Mouse (Mus musculus) ES-E14 (cell line): ENCODE results near the gene Rufy1. TPM values are rescaled to one million over a fixed set of nuclear protein-coding genes. Genes with fewer than 3 reads are reported as not detected.
A peak's percentile ranks its signal among the peaks of the same experiment; 100 is the strongest.

Source experiments
- DNase-seq: peaks from one replicate; pipeline ENCODE4 v3.0.0-alpha.2; 2013; ENCODE audit warnings: low read depth, low spot score
- H3K27ac ChIP-seq: 2 replicates; pipeline ENCODE4 v1.5.1; 2012; ENCODE audit warnings: low read depth, mild to moderate bottlenecking, low read length, moderate library complexity, mixed read lengths; ENCODE audit not compliant: poor library complexity, insufficient read depth, severe bottlenecking
- H3K36me3 ChIP-seq: 2 replicates; pipeline ENCODE4 v1.6.1; 2012; ENCODE audit warnings: mild to moderate bottlenecking, low read length, moderate library complexity, mixed read lengths; ENCODE audit not compliant: control insufficient read depth, poor library complexity, insufficient read depth, severe bottlenecking
- H3K4me1 ChIP-seq, 2 experiments: fragments of 150-350 bp in 1 of 2; sonication (generic) in 1 of 2; 2 replicates each; pipeline ENCODE4 v1.6.1; 2012; ENCODE audit warnings: low read length in 2 of 2, mild to moderate bottlenecking in 1 of 2, mixed read lengths in 1 of 2; ENCODE audit not compliant: control insufficient read depth in 2 of 2, insufficient read depth in 2 of 2, poor library complexity in 1 of 2
- H3K4me3 ChIP-seq, 2 experiments: fragments of 150-350 bp in 1 of 2; sonication (generic) in 1 of 2; 2 replicates each; pipeline ENCODE4 v1.5.1; 2012; ENCODE audit warnings: low read length in 2 of 2, low read depth in 1 of 2, mild to moderate bottlenecking in 1 of 2, mixed read lengths in 1 of 2; ENCODE audit not compliant: insufficient read depth in 1 of 2, poor library complexity in 1 of 2, severe bottlenecking in 1 of 2
- H3K9ac ChIP-seq: 2 replicates; pipeline ENCODE4 v1.6.1; 2012; ENCODE audit warnings: low read depth, mild to moderate bottlenecking, low read length, mixed read lengths; ENCODE audit not compliant: poor library complexity, insufficient read depth, severe bottlenecking
- H3K9me3 ChIP-seq: fragments of 150-350 bp; sonication (generic); 2 replicates; pipeline ENCODE4 v1.6.1; 2012; ENCODE audit warnings: low read depth, mild to moderate bottlenecking, low read length; ENCODE audit not compliant: control insufficient read depth, insufficient read depth
- CHD2 ChIP-seq: IDR thresholded peaks from 2 replicates; pipeline ENCODE4 v1.6.1; 2014; ENCODE audit warnings: mild to moderate bottlenecking, low read depth, low read length, inconsistent platforms
- HCFC1 ChIP-seq: IDR thresholded peaks from 2 replicates; pipeline ENCODE4 v1.6.1; 2012; ENCODE audit warnings: low read length, inconsistent platforms, borderline replicate concordance; ENCODE audit not compliant: insufficient read depth
- MAFK ChIP-seq: IDR thresholded peaks from 2 replicates; pipeline ENCODE4 v1.6.1; 2014; ENCODE audit warnings: mild to moderate bottlenecking, low read depth, low read length, inconsistent platforms; ENCODE audit not compliant: insufficient read depth
- ZC3H11A ChIP-seq: IDR thresholded peaks from 2 replicates; pipeline ENCODE4 v1.6.1; 2012; ENCODE audit warnings: low read depth, mild to moderate bottlenecking, inconsistent platforms, low read length, borderline replicate concordance
- ZNF384 ChIP-seq: IDR thresholded peaks from 2 replicates; pipeline ENCODE4 v1.6.1; 2012; ENCODE audit warnings: low read depth, low read length, inconsistent platforms
- in situ Hi-C, 2 experiments: fragments of 600-800 bp; cut with MboI; formaldehyde crosslinking; loops; one replicate each; pipeline ENCODE4 v1.15.1; 2025; ENCODE audit warnings: low sequenced_read_pairs in 2 of 2, inconsistent platforms in 1 of 2; ENCODE audit not compliant: unreplicated experiment in 2 of 2
- total RNA-seq: library from RNA; depleted of rRNA; stranded (reverse); fragments of 300-350 nt; gene quantifications from 2 replicates; pipeline ENCODE4 v1.2.3, GENCODE M21; 2012; rRNA removed

Gene Rufy1
- 11.2 and 13.1 TPM in 2 replicates for total RNA-seq

DNA sequence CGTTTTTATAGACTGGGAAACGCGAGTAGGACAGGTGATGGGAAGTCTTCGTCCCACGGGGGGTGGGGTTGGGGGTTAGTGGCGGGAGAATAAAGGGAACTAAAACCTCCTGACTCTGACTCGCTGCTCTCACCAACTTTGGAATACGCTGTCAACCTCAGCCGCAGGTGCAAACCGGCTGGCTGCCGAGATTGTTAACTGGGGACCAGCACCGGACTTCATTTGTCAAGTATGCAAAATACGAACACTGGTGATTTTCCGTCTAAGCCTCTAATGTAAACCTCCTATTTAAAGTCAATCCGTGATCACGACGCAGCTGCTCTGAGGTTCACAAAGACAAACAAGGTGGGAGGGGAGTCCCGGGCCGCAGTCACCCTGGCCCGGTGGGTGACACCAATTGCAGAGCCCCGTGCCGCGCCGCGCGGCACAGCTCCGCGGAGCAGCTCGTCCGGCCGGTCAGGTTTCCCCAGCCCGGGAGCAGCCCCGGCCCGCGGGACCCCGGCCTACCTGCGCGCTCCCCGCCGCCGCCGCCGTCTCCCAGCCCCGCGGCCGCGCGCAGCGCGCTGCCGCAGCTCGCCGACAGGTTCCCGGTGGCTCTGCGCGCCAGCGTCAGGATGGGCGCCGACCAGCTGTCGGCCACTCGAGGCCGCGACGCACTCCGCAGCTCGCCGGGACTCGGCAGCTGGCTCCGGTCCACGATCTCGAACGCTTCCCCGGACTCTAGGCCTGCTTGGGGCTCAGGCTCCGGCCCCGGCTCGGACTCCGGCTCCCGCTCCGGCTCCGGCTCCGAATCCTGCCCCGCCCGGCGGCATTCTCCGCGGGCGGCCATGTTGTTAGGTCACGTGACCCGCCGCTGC is at the start of gene Rufy1:
Rufy1 (minus strand) TSS at position 849 of the 857 bp plus-strand sequence.
- H3K9me3 ChIP-seq: no peaks in the 10 kb centered on the region
- H3K9ac ChIP-seq: peak within 1 kb of the TSS; percentile 87
- peak; percentile 54 for DNase-seq
- in situ Hi-C loops: no loop called here
- H3K36me3 ChIP-seq: no peaks in the 10 kb centered on the region
- peaks cover 4 to 8% of the 10 kb centered on the region in 2 experiments for H3K4me1 ChIP-seq
- TF ChIP-seq MAFK (no peak), CHD2 (no peak), HCFC1 (no peak), ZC3H11A (no peak), ZNF384 (no peak)
- H3K27ac ChIP-seq: peak within 1 kb of the TSS; percentile 56
- peak within 1 kb of the TSS; percentile 78 to 79 for H3K4me3 ChIP-seq

DNA sequence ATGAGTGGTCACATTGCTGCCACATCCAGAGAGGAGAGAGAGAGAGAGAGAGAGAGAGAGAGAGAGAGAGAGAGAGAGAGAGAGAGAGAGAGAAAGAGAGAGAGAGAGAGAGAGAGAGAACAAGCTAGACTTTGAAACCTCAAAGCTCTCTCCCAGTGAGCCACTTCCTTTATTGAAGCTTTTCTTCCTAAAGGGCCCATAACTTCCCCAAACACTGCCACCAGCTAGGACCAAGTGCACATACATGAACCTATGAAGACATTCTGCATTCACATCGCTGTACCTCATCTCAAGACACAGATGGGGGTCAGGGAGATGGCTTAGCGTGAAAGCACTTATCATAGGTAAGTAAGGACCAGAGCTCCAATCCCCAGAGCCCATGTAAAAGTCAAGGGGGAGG is 47.1 kb upstream of the Rufy1 start:
- Histone ChIP-seq H3K27ac (no peak overlapping the region), H3K9ac (no peak overlapping the region)

DNA sequence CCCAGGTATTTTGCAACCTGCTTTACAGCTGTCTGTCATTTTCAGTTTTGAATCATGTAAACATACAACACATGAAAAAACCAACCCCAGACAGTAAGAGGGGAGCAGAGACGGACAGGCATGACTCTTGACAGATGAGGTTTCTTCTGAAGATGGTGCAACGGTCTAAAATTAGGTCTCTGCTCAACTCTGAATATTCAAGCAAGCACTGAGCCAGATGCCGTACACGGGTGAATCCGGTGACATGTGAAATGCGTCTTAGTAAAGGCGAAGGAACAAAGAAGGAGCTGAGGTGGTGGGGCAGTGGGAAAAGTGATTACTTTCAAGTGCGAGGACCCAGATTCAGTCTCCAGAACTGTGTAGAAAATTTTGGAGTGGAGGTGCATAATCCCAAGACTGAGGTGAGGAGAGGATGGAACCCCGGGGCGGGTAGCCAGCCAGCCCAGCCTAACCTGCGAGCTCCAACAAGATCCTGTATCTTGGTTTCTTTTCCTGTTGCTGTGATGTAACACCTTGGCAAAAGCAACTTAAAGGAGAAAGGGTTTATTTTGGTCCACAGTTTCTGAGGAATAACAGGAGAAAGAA is 46.7 kb upstream of the Rufy1 start:
- no peak overlapping the region for H3K9ac ChIP-seq
- TF ChIP-seq CHD2 (no peak), ZNF384 (no peak), MAFK (no peak), HCFC1 (no peak), ZC3H11A (no peak)
- no peaks in the 10 kb centered on the region for H3K9me3 ChIP-seq
- no peaks in the 10 kb centered on the region for H3K4me1 ChIP-seq
- H3K27ac ChIP-seq: no peak overlapping the region
- no peaks in the 10 kb centered on the region for H3K36me3 ChIP-seq
- H3K4me3 ChIP-seq: no peak overlapping the region
- DNase-seq: no peak
- in situ Hi-C loops: no loop called here

More for the DNA sequence above, 47.1 kb upstream of the Rufy1 start:
- in situ Hi-C loops: no loop called here
- no peak for TF ChIP-seq ZNF384
- TF ChIP-seq HCFC1: no peak
- TF ChIP-seq ZC3H11A: no peak
- TF ChIP-seq MAFK: no peak
- TF ChIP-seq CHD2: no peak
- Histone ChIP-seq H3K4me1 (no peaks in the 10 kb centered on the region), H3K4me3 (no peak overlapping the region), H3K9me3 (no peaks in the 10 kb centered on the region), H3K36me3 (no peaks in the 10 kb centered on the region)
- no peak for DNase-seq

DNA sequence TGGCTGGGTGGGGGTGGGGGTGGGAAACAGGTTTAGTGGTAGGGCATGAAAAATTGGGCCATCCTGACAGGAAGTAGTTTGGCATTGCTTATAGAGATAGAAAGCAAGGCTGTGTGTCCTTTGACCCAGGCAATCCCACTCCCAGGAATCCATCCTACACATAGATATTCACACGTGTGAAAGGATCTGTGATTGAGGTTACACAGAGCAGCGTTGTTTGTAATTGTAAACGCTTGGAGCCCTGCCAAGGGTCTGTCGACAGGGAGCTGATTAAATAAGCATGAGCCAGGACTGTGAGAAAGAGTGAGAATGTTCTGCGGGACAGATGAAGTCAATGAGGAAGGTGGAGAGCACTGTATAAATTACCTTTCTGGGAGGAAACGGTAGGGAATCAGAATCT is 46.0 kb upstream of the Rufy1 start:
- Histone ChIP-seq H3K4me1 (no peaks in the 10 kb centered on the region), H3K9me3 (no peaks in the 10 kb centered on the region), H3K27ac (no peak overlapping the region), H3K4me3 (no peak overlapping the region), H3K9ac (no peak overlapping the region), H3K36me3 (no peaks in the 10 kb centered on the region)
- in situ Hi-C loops: no loop called here
- TF ChIP-seq ZC3H11A (no peak), MAFK (no peak)
- DNase-seq: no peak

DNA sequence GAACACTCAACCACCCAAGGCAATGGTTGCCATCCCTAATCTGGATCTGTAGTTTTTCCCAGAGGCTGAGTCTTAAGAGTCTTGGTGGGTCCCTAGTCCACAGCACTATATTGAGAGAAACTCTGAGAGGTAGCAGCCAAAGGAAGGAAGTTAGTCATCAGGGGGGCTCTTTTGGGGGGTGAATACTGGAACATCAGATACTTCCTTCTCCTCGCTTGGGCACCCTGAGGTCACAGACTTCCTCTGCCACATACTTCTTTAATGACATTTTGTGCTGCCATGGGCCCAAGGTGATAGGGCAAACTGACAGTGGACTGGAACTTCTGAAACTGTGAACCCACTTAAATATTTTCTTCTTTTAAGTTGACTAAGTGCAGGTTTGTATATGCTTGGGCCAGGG is 43.0 kb upstream of the Rufy1 start:
- no peak for TF ChIP-seq HCFC1
- no peak for TF ChIP-seq MAFK
- TF ChIP-seq ZNF384: no peak
- TF ChIP-seq ZC3H11A: no peak
- TF ChIP-seq CHD2: no peak
- Histone ChIP-seq H3K9ac (no peak overlapping the region), H3K4me1 (no peaks in the 10 kb centered on the region), H3K4me3 (no peak overlapping the region), H3K36me3 (no peaks in the 10 kb centered on the region), H3K27ac (no peak overlapping the region), H3K9me3 (no peaks in the 10 kb centered on the region)
- DNase-seq: no peak
- in situ Hi-C loops: no loop called here
